Mouse (Mus musculus): ENCODE data around the gene Sec63. TPM values are rescaled to one million over a fixed set of nuclear protein-coding genes. Genes with fewer than 3 reads are reported as not detected.
A peak's percentile ranks its signal among the peaks of the same experiment; 100 is the strongest.

Sec63 gene
- polyA plus RNA-seq (2015; fragmentation: Nextera tagmentation; extraction: Ambion mirVana), result 24.3 and 27.3 TPM in 2 replicates

- Histone ChIP-seq H3K4me3 (replicated peaks) (peak within 1 kb of the TSS; percentile 96), H3K9me3 (no peaks in the 10 kb centered on the region), H3K36me3 (no peaks in the 10 kb centered on the region), H3K4me1 (peaks cover 12% of the 10 kb centered on the region; the same call in 1 of the 2 replicates), H3K9ac (peak within 1 kb of the TSS; percentile 92), H3K27me3 (replicated peaks) (no peaks in the 10 kb centered on the region), H3K4me2 (peak within 1 kb of the TSS; percentile 59), H3K27ac (peak within 1 kb of the TSS; percentile 86)
- peak; percentile 98 for ATAC-seq (ENCODE audit: insufficient read depth, low FRiP score, low read depth)
- WGBS, result 2% methylated on average over 36 of the region's 81 CpGs
Measured at GRCm38 (mm10) chr10:42760999-42761900, at the start of gene Sec63. TSS of gene Sec63 (plus strand) at chr10:42761496.

GRCm38 (mm10) chr10:42714676-42715075, 46.6 kb upstream of the Sec63 start:
- 17% methylated on average over 9 of the region's 9 CpGs for WGBS
- no peak overlapping the region for H3K4me3 ChIP-seq (replicated peaks)
- no peaks in the 10 kb centered on the region for H3K4me1 ChIP-seq
- H3K27ac ChIP-seq, result no peak overlapping the region
- H3K4me2 ChIP-seq, result peak overlapping the region; percentile 50; the same call in 1 of the 2 replicates
- ATAC-seq (ENCODE audit: insufficient read depth, low FRiP score, low read depth), result no peak
- no peaks in the 10 kb centered on the region for H3K36me3 ChIP-seq
- H3K9ac ChIP-seq, result no peak overlapping the region
- no peaks in the 10 kb centered on the region for H3K27me3 ChIP-seq (replicated peaks)
- no peaks in the 10 kb centered on the region for H3K9me3 ChIP-seq

GRCm38 (mm10) chr10:42715366-42716035, 45.8 kb upstream of the Sec63 start:
- Histone ChIP-seq H3K27ac (no peak overlapping the region), H3K4me3 (replicated peaks) (peak overlapping the region; percentile 18; the same call in 1 of the 2 replicates), H3K36me3 (no peaks in the 10 kb centered on the region), H3K4me1 (no peaks in the 10 kb centered on the region), H3K4me2 (peak overlapping the region; percentile 50), H3K9me3 (no peaks in the 10 kb centered on the region), H3K27me3 (replicated peaks) (no peaks in the 10 kb centered on the region), H3K9ac (no peak overlapping the region)
- WGBS, result 23% methylated on average over 19 of the region's 19 CpGs
- ATAC-seq (ENCODE audit: insufficient read depth, low FRiP score, low read depth), result no peak

GRCm38 (mm10) chr10:42722116-42722515, 39.2 kb upstream of the Sec63 start:
- H3K4me3 ChIP-seq (replicated peaks), result no peak overlapping the region
- H3K9ac ChIP-seq, result no peak overlapping the region
- no peak for ATAC-seq (ENCODE audit: insufficient read depth, low FRiP score, low read depth)
- H3K27me3 ChIP-seq (replicated peaks), result no peaks in the 10 kb centered on the region
- WGBS, result 86% methylated on average over 5 of the region's 5 CpGs
- H3K4me1 ChIP-seq, result no peaks in the 10 kb centered on the region
- no peaks in the 10 kb centered on the region for H3K36me3 ChIP-seq
- no peak overlapping the region for H3K27ac ChIP-seq
- no peak overlapping the region for H3K4me2 ChIP-seq
- H3K9me3 ChIP-seq, result no peaks in the 10 kb centered on the region

GRCm38 (mm10) chr10:42723275-42724232, 37.7 kb upstream of the Sec63 start:
- Histone ChIP-seq H3K9ac (no peak overlapping the region), H3K4me1 (no peaks in the 10 kb centered on the region), H3K9me3 (no peaks in the 10 kb centered on the region), H3K27ac (no peak overlapping the region), H3K4me2 (no peak overlapping the region), H3K4me3 (replicated peaks) (no peak overlapping the region), H3K27me3 (replicated peaks) (no peaks in the 10 kb centered on the region), H3K36me3 (no peaks in the 10 kb centered on the region)
- 73% methylated on average over 13 of the region's 13 CpGs for WGBS
- no peak for ATAC-seq (ENCODE audit: insufficient read depth, low FRiP score, low read depth)

DNA sequence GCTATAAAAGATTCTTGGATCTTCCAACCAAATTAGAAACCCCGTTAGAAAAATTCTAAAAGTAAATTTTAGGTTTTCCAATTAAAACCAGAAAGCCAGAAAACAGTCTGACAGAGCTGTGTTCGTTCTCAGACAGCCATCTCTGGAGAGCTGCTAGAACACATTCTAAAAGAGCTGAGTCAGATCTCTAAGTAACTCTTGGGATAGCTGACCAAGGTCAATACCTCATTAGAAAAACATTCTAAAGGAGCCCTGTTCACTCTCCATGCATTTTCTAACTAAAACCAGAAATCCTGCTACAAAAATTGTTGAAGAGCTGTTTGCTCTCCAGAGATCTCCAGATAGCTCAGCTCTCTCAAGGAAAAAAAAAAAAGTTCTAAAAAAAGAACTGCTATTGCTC, 31.7 kb upstream of the Sec63 start:
- Histone ChIP-seq H3K9ac (no peak overlapping the region), H3K36me3 (no peaks in the 10 kb centered on the region), H3K27me3 (replicated peaks) (no peaks in the 10 kb centered on the region), H3K9me3 (no peaks in the 10 kb centered on the region), H3K4me2 (no peak overlapping the region), H3K4me3 (replicated peaks) (no peak overlapping the region), H3K4me1 (no peaks in the 10 kb centered on the region), H3K27ac (no peak overlapping the region)
- 70% methylated on average over 2 of the region's 2 CpGs for WGBS
- ATAC-seq (ENCODE audit: insufficient read depth, low FRiP score, low read depth), result no peak

GRCm38 (mm10) chr10:42734546-42735060, 26.7 kb upstream of the Sec63 start:
- H3K27ac ChIP-seq, result no peak overlapping the region
- no peaks in the 10 kb centered on the region for H3K27me3 ChIP-seq (replicated peaks)
- H3K4me3 ChIP-seq (replicated peaks), result no peak overlapping the region
- H3K36me3 ChIP-seq, result no peaks in the 10 kb centered on the region
- H3K4me1 ChIP-seq, result no peaks in the 10 kb centered on the region
- ATAC-seq (ENCODE audit: insufficient read depth, low FRiP score, low read depth), result no peak
- no peak overlapping the region for H3K4me2 ChIP-seq
- no peak overlapping the region for H3K9ac ChIP-seq
- H3K9me3 ChIP-seq, result no peaks in the 10 kb centered on the region
- 60% methylated on average over 5 of the region's 5 CpGs for WGBS

- Histone ChIP-seq H3K27me3 (replicated peaks) (no peaks in the 10 kb centered on the region), H3K9me3 (no peaks in the 10 kb centered on the region), H3K4me1 (no peaks in the 10 kb centered on the region), H3K4me3 (replicated peaks) (no peak overlapping the region), H3K9ac (no peak overlapping the region), H3K4me2 (no peak overlapping the region), H3K27ac (no peak overlapping the region), H3K36me3 (no peaks in the 10 kb centered on the region)
- 55% methylated on average over 10 of the region's 10 CpGs for WGBS
- no peak for ATAC-seq (ENCODE audit: insufficient read depth, low FRiP score, low read depth)
Measured at GRCm38 (mm10) chr10:42751813-42752212, 9.5 kb upstream of the Sec63 start.

DNA sequence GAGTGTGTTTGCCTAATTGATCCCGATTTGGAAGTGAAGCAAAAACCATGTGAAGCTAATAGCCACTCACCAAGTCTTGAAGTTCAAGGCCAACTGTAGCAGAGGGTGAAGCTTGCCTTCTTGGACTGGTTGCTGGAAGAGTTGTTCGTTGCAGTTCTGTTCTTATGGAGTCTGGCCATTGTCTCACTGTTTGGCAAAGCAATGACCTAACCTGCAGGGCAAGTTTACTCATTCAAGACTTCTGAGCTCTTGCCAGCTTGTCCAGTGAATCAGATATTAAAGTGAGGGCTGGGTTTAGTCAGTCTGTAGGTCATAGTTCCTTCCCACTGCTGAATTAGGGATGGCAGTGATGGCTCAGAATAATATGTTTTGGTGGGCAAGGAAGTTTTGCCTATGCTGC, 7.0 kb upstream of the Sec63 start:
- H3K36me3 ChIP-seq, result no peaks in the 10 kb centered on the region
- WGBS, result 53% methylated on average over 2 of the region's 2 CpGs
- H3K9ac ChIP-seq, result no peak overlapping the region
- H3K4me3 ChIP-seq (replicated peaks), result no peak overlapping the region
- H3K27ac ChIP-seq, result no peak overlapping the region
- no peaks in the 10 kb centered on the region for H3K27me3 ChIP-seq (replicated peaks)
- ATAC-seq (ENCODE audit: insufficient read depth, low FRiP score, low read depth), result no peak
- no peaks in the 10 kb centered on the region for H3K4me1 ChIP-seq
- no peak overlapping the region for H3K4me2 ChIP-seq
- no peaks in the 10 kb centered on the region for H3K9me3 ChIP-seq

DNA sequence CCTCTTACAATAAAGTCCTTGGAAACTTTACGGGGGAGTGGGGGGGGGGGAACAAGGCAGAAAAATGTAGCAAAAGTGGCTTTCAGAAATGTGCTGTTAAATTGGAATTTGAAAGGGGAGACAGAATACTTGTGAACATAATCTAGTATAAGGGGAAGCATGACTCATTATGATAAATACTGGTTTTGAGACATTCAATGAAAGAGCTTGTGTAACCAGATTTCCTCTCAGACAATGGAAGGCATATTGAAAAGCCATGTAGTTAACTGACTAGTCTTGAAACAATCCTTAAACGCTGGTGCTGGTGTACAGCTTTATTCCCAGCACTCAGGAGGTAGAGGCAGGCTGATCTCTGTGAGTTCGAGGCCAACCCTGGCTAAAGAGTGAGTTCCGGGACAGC, 1.6 kb upstream of the Sec63 start:
- H3K27me3 ChIP-seq (replicated peaks), result no peaks in the 10 kb centered on the region
- H3K27ac ChIP-seq, result no peak overlapping the region
- WGBS, result 77% methylated on average over 4 of the region's 4 CpGs
- no peaks in the 10 kb centered on the region for H3K9me3 ChIP-seq
- ATAC-seq (ENCODE audit: insufficient read depth, low FRiP score, low read depth), result no peak
- H3K4me3 ChIP-seq (replicated peaks), result no peak overlapping the region
- H3K4me1 ChIP-seq, result peaks cover 6% of the 10 kb centered on the region; the same call in 1 of the 2 replicates
- H3K36me3 ChIP-seq, result no peaks in the 10 kb centered on the region
- H3K4me2 ChIP-seq, result no peak overlapping the region
- H3K9ac ChIP-seq, result no peak overlapping the region

GRCm38 (mm10) chr10:42760329-42760728, 967 bp upstream of the Sec63 start:
- no peak overlapping the region for H3K27ac ChIP-seq
- H3K9me3 ChIP-seq, result no peaks in the 10 kb centered on the region
- H3K4me1 ChIP-seq, result peaks cover 11% of the 10 kb centered on the region; the same call in 1 of the 2 replicates
- H3K36me3 ChIP-seq, result no peaks in the 10 kb centered on the region
- no peaks in the 10 kb centered on the region for H3K27me3 ChIP-seq (replicated peaks)
- 56% methylated on average over 8 of the region's 8 CpGs for WGBS
- H3K4me3 ChIP-seq (replicated peaks), result no peak overlapping the region
- H3K4me2 ChIP-seq, result peak overlapping the region; percentile 58; the same call in 1 of the 2 replicates
- no peak overlapping the region for H3K9ac ChIP-seq
- no peak for ATAC-seq (ENCODE audit: insufficient read depth, low FRiP score, low read depth)

Measured in stomach, embryonic 15.5 days (tissue).